Mouse (Mus musculus): ENCODE measurements around the gene Mmp1b.
"Not testable (repeated sequence)": the region's sequence is repeated elsewhere in the genome, so short reads cannot be mapped to it uniquely, and the experiment has no call there.

The Mmp1b gene

GRCm38 (mm10) chr9:7387947-7388346, at the start of gene Mmp1b:
Gene Mmp1b (minus strand): TSS chr9:7388047.
- DNase-seq (ENCODE audit: low spot score in 2 of 2): no peak

GRCm38 (mm10) chr9:7396556-7396955, 8.7 kb upstream of the Mmp1b start:
- not testable (repeated sequence) for DNase-seq (ENCODE audit: low spot score in 2 of 2)

- no peak for DNase-seq (ENCODE audit: low spot score in 2 of 2)
Observed at GRCm38 (mm10) chr9:7354535-7354934, 33.3 kb downstream of the Mmp1b start.

GRCm38 (mm10) chr9:7345513-7345912, 42.3 kb downstream of the Mmp1b start:
- DNase-seq (ENCODE audit: low spot score in 2 of 2): no peak

GRCm38 (mm10) chr9:7344107-7344506, 43.7 kb downstream of the Mmp1b start, which contains the start of gene Mmp12:
Gene Mmp12 (plus strand): TSS chr9:7344381.
- no peak for DNase-seq (ENCODE audit: low spot score in 2 of 2)

- DNase-seq (ENCODE audit: low spot score in 2 of 2): no peak
Observed at GRCm38 (mm10) chr9:7336740-7337483, 50.9 kb downstream of the Mmp1b start.

GRCm38 (mm10) chr9:7335766-7336680, 51.8 kb downstream of the Mmp1b start:
- DNase-seq (ENCODE audit: low spot score in 2 of 2): no peak

- no peak for DNase-seq (ENCODE audit: low spot score in 2 of 2)
Observed at GRCm38 (mm10) chr9:7331847-7332246, 56.0 kb downstream of the Mmp1b start.
